Mouse (Mus musculus) adrenal gland, postnatal 25 days (tissue): ENCODE measurements around the gene Acaa1b. TPM values are rescaled to one million over a fixed set of nuclear protein-coding genes. Genes with fewer than 3 reads are reported as not detected.
A peak's percentile ranks its signal among the peaks of the same experiment; 100 is the strongest.

Experiments
- DNase-seq: peaks from one replicate; pipeline ENCODE4 v3.0.0; 2021; ENCODE audit warnings: mixed read lengths
- long read RNA-seq: library from polyadenylated mRNA; stranded (forward); transcript quantifications from one replicate; pipeline ENCODE4 v2.0.0, GENCODE M21; 2021
- total RNA-seq: library from RNA; stranded (reverse); gene quantifications from 2 replicates; pipeline ENCODE4 v1.2.3, GENCODE M21; 2021

Acaa1b gene
- 10.8 and 12.1 TPM in 2 replicates for total RNA-seq
- long read RNA-seq, transcript Acaa1b-201 (12 exons, 1,689 nt): major isoform, 917 of 1,035 reads
- long read RNA-seq, partial matches to known transcripts: 24 of 1,035 reads
- long read RNA-seq, other reads (novel, unspliced or antisense): 94 of 1,035 reads

- DNase-seq: peak; percentile 82
Observed at GRCm38 (mm10) chr9:119156278-119157201, at the start of gene Acaa1b. Gene Acaa1b (minus strand): TSS chr9:119157093.

- no peak for DNase-seq
Observed at GRCm38 (mm10) chr9:119206666-119207065, 49.8 kb upstream of the Acaa1b start.

GRCm38 (mm10) chr9:119205756-119206155 is 48.9 kb upstream of the Acaa1b start:
- no peak for DNase-seq

GRCm38 (mm10) chr9:119203617-119204016 is 46.7 kb upstream of the Acaa1b start:
- DNase-seq: no peak

GRCm38 (mm10) chr9:119201653-119202052 is 44.8 kb upstream of the Acaa1b start:
- no peak for DNase-seq

- no peak for DNase-seq
Observed at GRCm38 (mm10) chr9:119199151-119199861, 42.4 kb upstream of the Acaa1b start.

GRCm38 (mm10) chr9:119192202-119192990 is 35.5 kb upstream of the Acaa1b start:
- peak; percentile 35 for DNase-seq

- DNase-seq: no peak
Observed at GRCm38 (mm10) chr9:119181241-119181728, 24.4 kb upstream of the Acaa1b start.

- no peak for DNase-seq
Observed at GRCm38 (mm10) chr9:119179292-119179691, 22.4 kb upstream of the Acaa1b start.

GRCm38 (mm10) chr9:119167608-119168007 is 10.7 kb upstream of the Acaa1b start:
- no peak for DNase-seq

- no peak for DNase-seq
Observed at GRCm38 (mm10) chr9:119165548-119165947, 8.7 kb upstream of the Acaa1b start.

- DNase-seq: no peak
Observed at GRCm38 (mm10) chr9:119164743-119165142, 7.8 kb upstream of the Acaa1b start.

GRCm38 (mm10) chr9:119160689-119161088 is 3.8 kb upstream of the Acaa1b start:
- DNase-seq: no peak

GRCm38 (mm10) chr9:119158861-119159260 is 2.0 kb upstream of the Acaa1b start, which contains the start of gene Gm47289:
Gene Gm47289 (plus strand): TSS chr9:119159161.
- no peak for DNase-seq

- peak; percentile 24 for DNase-seq
Observed at GRCm38 (mm10) chr9:119155826-119156225, 1.1 kb downstream of the Acaa1b start.

- no peak for DNase-seq
Observed at GRCm38 (mm10) chr9:119155416-119155815, 1.5 kb downstream of the Acaa1b start.

GRCm38 (mm10) chr9:119151751-119152150 is 5.1 kb downstream of the Acaa1b start:
- no peak for DNase-seq

- peak; percentile 64 for DNase-seq
Observed at GRCm38 (mm10) chr9:119149601-119150000, 7.3 kb downstream of the Acaa1b start.

GRCm38 (mm10) chr9:119146098-119146770 is 10.7 kb downstream of the Acaa1b start:
- no peak for DNase-seq

GRCm38 (mm10) chr9:119145638-119146037 is 11.3 kb downstream of the Acaa1b start:
- no peak for DNase-seq

GRCm38 (mm10) chr9:119145137-119145536 is 11.8 kb downstream of the Acaa1b start:
- DNase-seq: no peak
